Mouse (Mus musculus): Measurements from ENCODE around the gene Ankrd44. TPM values are rescaled to one million over a fixed set of nuclear protein-coding genes. Genes with fewer than 3 reads are reported as not detected.

Gene Ankrd44
- polyA plus RNA-seq (2012; rRNA removed): 5.9 and 6.8 TPM in 2 replicates

DNA sequence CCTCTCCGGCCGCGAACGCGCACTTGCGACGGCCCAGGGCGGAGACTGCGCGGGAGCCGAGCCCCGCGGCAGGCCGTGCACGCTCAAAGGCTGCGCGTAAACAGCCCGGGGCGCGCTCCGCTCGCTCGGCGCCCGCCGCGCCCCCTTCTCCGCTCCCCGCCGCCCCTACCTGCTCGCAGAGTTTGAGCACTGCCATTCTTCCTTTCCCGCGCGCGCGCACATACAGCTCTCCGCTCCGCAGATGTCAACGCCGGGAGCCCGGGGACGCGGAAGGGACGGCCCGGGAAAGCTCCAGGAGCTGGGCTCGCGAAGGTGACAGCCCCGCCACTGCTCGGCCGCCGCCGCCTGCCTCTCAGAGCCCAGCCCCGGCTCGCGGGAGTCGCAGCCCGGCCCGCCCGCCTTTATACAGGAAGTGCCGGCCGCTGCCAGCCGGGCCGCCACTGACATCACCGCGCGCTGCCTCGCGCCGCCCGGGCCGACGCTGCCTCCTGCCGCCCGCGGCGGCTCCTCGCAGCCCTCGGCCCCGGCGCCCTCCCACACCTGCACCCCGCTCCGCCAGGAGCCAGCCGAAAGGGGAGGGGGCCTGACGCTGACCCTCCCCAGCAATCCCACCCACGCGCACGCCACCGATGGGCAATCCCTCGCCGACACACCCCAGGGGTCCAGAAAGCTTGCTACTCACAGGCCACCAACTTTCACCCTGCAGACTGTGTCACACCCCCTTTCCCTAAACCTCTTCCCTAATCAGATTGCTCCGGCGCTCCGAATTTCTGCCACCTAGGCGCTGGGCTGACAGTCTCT is at the start of gene Ankrd44:
Ankrd44 (minus strand) TSS at position 417 of the 801 bp plus-strand sequence.
- H3K4me1 ChIP-seq (ENCODE audit: control insufficient read depth, insufficient read depth, low read length): peaks cover 7% of the 10 kb centered on the region

DNA sequence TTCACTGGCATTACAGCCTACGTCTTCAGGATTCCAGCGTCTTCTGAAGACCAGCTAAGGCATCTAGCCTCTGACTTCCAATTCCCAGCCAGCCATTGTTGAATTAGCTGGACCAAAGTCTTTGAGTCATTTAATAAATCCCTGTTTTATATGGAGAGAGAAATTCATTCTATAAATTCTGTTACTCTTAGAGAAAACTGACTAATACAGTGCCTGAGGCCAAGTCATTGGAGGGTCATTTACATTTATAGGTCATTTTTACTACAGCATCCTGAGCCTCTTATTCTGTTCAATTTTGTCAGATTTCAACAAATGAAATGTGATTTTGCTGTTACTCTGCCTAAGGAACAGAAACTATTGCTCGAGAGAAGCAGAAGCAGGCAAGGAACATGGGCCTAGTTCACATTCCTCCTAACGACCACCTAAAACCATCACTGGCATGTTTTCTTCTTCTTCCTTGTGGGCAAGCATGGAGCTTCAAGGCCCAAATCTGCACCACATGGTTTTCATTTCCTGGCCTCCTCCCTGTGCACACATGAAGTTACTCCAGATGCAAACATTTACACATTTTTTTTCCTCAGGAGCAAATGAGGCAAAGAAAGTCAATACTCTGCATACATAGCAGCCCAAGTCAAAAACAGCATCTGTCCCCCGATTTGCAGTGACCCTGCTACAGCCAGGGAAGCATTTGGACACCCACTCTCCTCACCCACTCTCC is 45.7 kb upstream of the Ankrd44 start:
- no peaks in the 10 kb centered on the region for H3K36me3 ChIP-seq (ENCODE audit: control insufficient read depth, insufficient read depth, low read length)
- H3K27me3 ChIP-seq (ENCODE audit: control insufficient read depth, insufficient read depth, low read length): no peaks in the 10 kb centered on the region
- H3K4me1 ChIP-seq (ENCODE audit: control insufficient read depth, insufficient read depth, low read length): peaks cover 3% of the 10 kb centered on the region
- H3K4me3 ChIP-seq (ENCODE audit: control insufficient read depth, low read depth, low read length): no peak overlapping the region
- no peak for TF ChIP-seq POLR2A (IDR thresholded peaks at IDR 0.05; ENCODE audit: control insufficient read depth, low read depth, low read length)
- TF ChIP-seq CTCF (IDR thresholded peaks at IDR 0.05; ENCODE audit: control insufficient read depth, insufficient read depth, insufficient replicate concordance, low read depth, low read length): no peak
- H3K27ac ChIP-seq (ENCODE audit: control insufficient read depth, insufficient read depth, low read depth, low read length): no peak overlapping the region

More for the DNA sequence above, at the start of gene Ankrd44:
- Histone ChIP-seq H3K4me3 (ENCODE audit: control insufficient read depth, low read depth, low read length) (peak within 1 kb of the TSS; percentile 92), H3K27me3 (ENCODE audit: control insufficient read depth, insufficient read depth, low read length) (no peaks in the 10 kb centered on the region), H3K36me3 (ENCODE audit: control insufficient read depth, insufficient read depth, low read length) (no peaks in the 10 kb centered on the region), H3K27ac (ENCODE audit: control insufficient read depth, insufficient read depth, low read depth, low read length) (no peak within 1 kb of the TSS)
- TF ChIP-seq CTCF (IDR thresholded peaks at IDR 0.05; ENCODE audit: control insufficient read depth, insufficient read depth, insufficient replicate concordance, low read depth, low read length) (peak; percentile 13; the same call in 1 of the 2 replicates), POLR2A (IDR thresholded peaks at IDR 0.05; ENCODE audit: control insufficient read depth, low read depth, low read length) (no peak)

DNA sequence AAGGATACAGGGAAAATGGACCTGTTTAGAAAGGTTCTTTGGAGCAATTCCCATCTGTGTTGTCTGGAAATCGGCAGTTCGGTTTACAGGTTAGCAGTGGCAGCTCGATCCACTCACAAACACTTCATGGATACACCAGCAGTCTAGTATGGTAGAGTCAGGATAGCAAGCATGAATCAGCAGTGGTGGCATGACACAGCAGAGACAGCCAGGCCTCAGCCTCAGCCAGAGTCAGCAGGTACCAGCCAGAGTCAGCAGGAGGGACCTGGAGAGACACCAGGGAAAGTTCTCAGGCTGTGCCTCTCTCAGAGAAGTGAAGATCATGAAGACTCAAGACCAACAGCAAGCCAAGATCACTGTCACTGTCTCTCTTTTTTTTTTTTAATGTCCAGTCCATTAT is 40.7 kb upstream of the Ankrd44 start:
- Histone ChIP-seq H3K36me3 (ENCODE audit: control insufficient read depth, insufficient read depth, low read length) (no peaks in the 10 kb centered on the region), H3K4me1 (ENCODE audit: control insufficient read depth, insufficient read depth, low read length) (no peaks in the 10 kb centered on the region), H3K27ac (ENCODE audit: control insufficient read depth, insufficient read depth, low read depth, low read length) (no peak overlapping the region), H3K27me3 (ENCODE audit: control insufficient read depth, insufficient read depth, low read length) (no peaks in the 10 kb centered on the region), H3K4me3 (ENCODE audit: control insufficient read depth, low read depth, low read length) (no peak overlapping the region)
- no peak for TF ChIP-seq CTCF (IDR thresholded peaks at IDR 0.05; ENCODE audit: control insufficient read depth, insufficient read depth, insufficient replicate concordance, low read depth, low read length)
- no peak for TF ChIP-seq POLR2A (IDR thresholded peaks at IDR 0.05; ENCODE audit: control insufficient read depth, low read depth, low read length)

DNA sequence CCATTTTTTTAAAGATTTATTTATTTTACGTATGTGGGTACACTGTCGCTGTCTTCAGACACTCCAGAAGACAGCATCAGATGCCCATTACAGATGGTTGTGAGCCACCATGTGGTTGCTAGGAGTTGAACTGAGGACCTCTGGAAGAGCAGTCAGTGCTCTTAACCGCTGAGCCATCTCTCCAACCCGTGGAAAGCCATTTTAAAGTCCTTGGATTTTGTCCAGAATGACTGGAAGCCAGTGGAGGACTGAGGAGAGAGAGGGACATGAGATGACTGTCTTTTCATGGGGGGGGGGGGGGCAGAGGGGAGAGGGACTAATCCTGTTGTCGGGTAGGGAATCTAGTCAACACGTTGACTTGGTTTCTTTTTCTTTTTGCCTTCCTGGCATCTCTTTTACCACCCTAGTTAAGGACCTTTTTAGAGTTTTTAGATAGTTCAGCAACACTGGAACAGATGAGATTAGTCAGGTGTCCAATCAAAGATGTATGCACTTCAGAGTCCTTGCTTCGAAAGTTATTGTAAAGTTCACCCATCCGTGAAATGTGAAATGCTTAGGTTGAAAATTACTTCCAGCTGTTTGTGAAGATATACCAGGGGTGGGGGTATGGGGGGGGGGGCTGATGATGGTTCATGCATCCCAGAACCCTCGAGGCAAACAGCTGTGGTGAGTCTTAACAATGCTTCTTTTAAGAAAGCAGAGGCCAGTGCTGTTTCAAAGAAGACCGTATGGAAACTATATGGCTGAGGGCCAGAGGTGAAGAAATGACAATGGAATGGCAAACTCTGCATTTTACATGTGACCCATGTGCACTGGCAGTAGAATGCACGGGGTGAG is 39.2 kb upstream of the Ankrd44 start:
- no peak overlapping the region for H3K27ac ChIP-seq (ENCODE audit: control insufficient read depth, insufficient read depth, low read depth, low read length)

DNA sequence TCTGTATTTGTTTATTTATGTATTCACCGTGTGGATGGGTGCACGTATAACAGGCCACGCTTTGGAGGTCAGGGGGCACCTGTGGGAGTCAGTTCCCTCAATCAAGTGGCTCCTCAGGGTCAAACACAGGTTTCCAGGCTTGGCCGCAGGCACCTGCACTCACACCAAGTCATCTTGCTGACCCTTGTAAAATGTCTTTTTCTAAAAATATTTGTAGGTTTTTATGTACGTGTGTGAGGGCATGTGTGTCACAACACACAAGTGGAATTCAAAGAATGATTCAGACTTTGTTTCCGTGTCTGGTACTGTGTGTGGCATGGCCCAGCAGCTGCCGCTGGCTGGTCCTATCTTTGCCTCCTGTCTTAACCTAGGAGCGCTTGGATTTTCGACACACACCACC is 35.5 kb upstream of the Ankrd44 start:
- Histone ChIP-seq H3K4me1 (ENCODE audit: control insufficient read depth, insufficient read depth, low read length) (no peaks in the 10 kb centered on the region; the same call in 1 of the 2 replicates), H3K27ac (ENCODE audit: control insufficient read depth, insufficient read depth, low read depth, low read length) (no peak overlapping the region), H3K36me3 (ENCODE audit: control insufficient read depth, insufficient read depth, low read length) (no peaks in the 10 kb centered on the region), H3K4me3 (ENCODE audit: control insufficient read depth, low read depth, low read length) (no peak overlapping the region), H3K27me3 (ENCODE audit: control insufficient read depth, insufficient read depth, low read length) (no peaks in the 10 kb centered on the region)
- no peak for TF ChIP-seq CTCF (IDR thresholded peaks at IDR 0.05; ENCODE audit: control insufficient read depth, insufficient read depth, insufficient replicate concordance, low read depth, low read length)
- TF ChIP-seq POLR2A (IDR thresholded peaks at IDR 0.05; ENCODE audit: control insufficient read depth, low read depth, low read length): no peak

More for the DNA sequence above, 39.2 kb upstream of the Ankrd44 start:
- no peaks in the 10 kb centered on the region for H3K27me3 ChIP-seq (ENCODE audit: control insufficient read depth, insufficient read depth, low read length)
- TF ChIP-seq POLR2A (IDR thresholded peaks at IDR 0.05; ENCODE audit: control insufficient read depth, low read depth, low read length) (no peak), CTCF (IDR thresholded peaks at IDR 0.05; ENCODE audit: control insufficient read depth, insufficient read depth, insufficient replicate concordance, low read depth, low read length) (no peak)
- no peaks in the 10 kb centered on the region for H3K36me3 ChIP-seq (ENCODE audit: control insufficient read depth, insufficient read depth, low read length)
- no peak overlapping the region for H3K4me3 ChIP-seq (ENCODE audit: control insufficient read depth, low read depth, low read length)
- no peaks in the 10 kb centered on the region for H3K4me1 ChIP-seq (ENCODE audit: control insufficient read depth, insufficient read depth, low read length)

DNA sequence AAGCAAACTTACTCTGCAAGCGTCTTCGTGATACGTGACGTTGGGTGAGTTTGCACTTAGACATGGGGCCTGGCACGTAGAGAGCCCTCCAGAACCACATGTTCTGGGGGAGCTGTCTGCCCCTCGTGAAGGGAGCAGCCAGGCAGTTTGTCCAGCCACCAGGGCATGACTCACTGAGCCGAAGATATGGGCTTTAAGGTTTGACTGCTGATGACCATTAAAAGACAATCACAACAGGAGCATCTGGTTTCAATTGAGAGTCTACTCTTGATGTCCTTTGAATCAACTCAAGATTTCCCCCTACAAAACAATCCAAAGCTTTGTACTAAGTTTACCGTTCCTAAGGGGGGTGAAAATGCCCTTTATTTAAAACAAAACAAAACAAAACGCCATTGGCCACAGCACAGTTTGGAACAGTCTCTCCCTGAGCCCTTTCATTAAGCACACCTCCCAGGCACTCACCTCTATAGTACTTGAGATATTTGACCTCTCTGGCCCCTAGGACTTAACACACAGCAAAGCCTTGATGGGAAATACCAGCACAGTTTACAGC is 34.5 kb upstream of the Ankrd44 start:
- Histone ChIP-seq H3K4me1 (ENCODE audit: control insufficient read depth, insufficient read depth, low read length) (no peaks in the 10 kb centered on the region; the same call in 1 of the 2 replicates), H3K27ac (ENCODE audit: control insufficient read depth, insufficient read depth, low read depth, low read length) (no peak overlapping the region), H3K4me3 (ENCODE audit: control insufficient read depth, low read depth, low read length) (no peak overlapping the region), H3K36me3 (ENCODE audit: control insufficient read depth, insufficient read depth, low read length) (no peaks in the 10 kb centered on the region), H3K27me3 (ENCODE audit: control insufficient read depth, insufficient read depth, low read length) (no peaks in the 10 kb centered on the region)
- TF ChIP-seq CTCF (IDR thresholded peaks at IDR 0.05; ENCODE audit: control insufficient read depth, insufficient read depth, insufficient replicate concordance, low read depth, low read length) (no peak), POLR2A (IDR thresholded peaks at IDR 0.05; ENCODE audit: control insufficient read depth, low read depth, low read length) (no peak)

Measured in testis, adult 2 months (tissue).